Mouse (Mus musculus) Muller cell, postnatal 12 days (primary cell): ENCODE measurements around the gene Jaml.

Experiments
- DNase-seq: peaks from one replicate; pipeline ENCODE4 v3.0.0-alpha.2; 2015; ENCODE audit errors: inconsistent ontology term

Gene Jaml

DNA sequence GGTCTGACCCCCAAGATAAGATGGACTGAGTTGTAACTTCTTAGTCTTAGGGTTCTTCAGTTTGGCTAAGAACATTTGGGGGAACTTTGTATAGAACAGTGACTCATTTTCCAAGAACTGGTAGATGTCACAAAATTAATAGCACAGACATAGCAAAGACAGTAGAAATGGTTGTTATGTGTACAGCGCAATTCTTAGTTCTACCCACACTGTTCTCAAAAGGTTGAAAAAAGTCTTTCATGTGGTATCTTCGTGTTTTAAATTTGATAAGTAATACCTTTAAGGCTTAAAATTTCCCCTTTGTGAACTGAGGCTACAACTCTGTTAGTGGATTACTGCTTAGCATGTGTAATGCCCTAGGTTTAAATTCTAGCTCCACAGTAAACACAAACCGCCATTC lies 4.1 kb downstream of the Jaml start:
- DNase-seq: no peak

DNA sequence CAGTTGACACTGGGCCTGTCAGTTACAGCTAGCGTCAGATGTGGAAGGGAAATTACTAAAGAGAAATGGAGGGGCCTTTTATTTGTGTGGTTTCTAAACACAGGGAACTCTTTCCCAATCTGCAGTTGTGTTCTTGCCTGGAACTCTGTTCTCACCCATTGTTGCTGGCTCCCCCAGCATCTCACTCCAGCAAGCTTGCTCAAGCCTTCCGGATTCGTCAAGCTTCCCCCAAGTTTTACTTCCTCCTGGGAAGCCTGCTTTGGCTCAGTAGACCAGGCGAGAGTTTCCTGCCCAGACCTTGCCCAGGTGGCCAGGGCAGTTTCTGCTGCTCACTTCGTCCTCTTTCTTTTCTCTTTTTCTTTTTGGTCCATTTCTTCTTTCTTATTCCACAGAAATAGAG lies 5.6 kb downstream of the Jaml start:
- no peak for DNase-seq

DNA sequence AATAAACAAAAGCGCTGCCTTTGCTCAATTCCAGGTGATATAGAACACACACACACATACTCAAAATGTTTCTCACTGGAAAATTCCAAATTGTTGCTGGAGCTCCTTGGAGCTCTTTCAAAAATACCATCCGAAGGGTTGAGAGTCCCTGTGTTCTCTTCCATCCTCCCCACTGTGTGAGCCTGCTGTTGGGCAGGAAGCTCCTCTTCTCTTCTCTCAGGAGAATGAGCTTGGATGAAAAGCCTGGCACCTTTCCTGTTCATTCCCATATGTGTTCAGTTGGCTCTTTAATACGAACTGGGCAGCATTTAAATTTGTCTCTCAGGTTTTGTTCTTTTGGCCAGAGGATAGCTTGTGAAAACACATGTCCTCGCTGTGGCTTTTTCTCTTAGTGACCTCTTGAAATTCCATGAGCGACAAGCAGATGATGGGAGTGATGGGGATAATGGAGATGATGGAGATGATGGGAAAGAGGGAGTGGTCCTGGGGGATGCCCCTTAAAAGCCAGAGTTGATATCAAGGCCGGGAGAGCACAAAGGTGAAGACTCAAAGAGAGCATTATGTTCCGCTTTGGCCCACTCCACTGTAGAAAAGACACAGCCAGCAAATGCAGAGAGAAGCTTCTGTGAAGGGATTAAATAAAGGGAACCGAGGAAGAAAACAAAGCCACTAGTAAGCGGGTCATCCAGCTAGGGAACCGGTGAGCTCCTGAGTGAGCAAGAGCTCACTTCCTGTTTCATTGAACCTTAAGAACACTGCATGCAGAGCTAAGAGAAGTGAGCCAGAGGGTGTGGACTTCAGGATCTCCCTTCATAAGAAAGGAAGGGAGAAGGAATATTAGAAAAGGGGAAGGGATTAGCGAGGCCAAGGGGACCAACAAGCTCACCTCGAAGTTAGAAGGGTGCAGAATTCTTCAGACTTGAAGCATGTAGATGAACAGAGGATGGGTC lies 7.0 kb downstream of the Jaml start:
- no peak for DNase-seq

DNA sequence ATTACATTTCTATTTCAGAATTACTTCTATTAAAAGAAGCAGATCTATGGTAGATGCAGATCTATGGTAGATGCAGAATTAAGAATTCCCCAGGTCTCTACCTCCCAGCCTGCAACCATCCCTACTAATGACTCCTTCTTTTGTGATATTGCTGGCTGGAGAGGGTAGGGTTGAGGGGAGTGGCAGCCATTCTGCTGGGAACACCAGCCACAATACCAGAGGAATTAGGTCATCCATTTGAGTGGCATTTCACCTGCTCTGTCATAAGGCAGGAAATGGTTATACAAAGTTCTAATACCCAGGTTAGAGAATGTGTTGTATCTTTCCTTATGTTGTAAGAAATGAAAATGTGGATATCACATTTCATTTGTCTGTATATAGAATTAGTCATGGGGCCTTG lies 9.1 kb downstream of the Jaml start:
- no peak for DNase-seq

DNA sequence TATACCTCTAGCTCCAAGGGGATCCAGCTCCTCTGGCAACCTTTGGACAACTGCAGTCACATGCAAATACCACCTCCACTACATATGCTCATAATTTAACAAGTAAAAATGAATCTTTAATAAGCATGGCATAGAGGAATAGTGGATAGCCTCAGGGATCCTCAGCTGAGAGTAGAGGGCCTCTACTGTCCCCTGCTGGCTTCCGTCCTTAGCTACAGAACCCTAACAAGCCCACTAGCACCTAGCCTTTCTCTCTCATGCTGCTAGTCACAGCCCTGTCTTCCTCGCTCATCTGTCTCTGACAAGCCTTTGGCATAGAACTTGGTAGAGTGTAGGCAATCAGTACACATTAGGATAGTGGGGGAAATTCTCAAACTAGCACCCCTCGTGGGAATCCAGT lies 11.8 kb downstream of the Jaml start:
- no peak for DNase-seq

DNA sequence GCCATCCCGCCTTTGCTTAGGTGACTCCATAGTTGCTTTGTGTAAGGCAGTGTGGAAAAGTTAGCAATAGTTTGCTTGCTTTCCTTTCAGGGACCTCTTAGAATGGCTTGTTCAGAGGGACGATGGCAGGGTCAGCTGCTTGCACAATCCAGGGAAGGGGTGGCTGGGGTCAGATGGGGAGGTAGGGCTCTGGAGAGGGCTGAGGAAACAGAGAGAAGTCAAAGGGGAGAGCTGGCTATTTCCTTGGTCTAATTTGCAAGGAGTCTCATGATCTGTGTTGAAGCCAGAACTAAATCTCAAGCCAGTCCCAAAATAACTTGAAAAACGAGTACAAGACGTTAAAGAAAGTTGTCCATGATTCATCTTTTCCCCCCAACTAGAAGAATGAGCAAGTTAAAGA lies 13.7 kb downstream of the Jaml start:
- no peak for DNase-seq

DNA sequence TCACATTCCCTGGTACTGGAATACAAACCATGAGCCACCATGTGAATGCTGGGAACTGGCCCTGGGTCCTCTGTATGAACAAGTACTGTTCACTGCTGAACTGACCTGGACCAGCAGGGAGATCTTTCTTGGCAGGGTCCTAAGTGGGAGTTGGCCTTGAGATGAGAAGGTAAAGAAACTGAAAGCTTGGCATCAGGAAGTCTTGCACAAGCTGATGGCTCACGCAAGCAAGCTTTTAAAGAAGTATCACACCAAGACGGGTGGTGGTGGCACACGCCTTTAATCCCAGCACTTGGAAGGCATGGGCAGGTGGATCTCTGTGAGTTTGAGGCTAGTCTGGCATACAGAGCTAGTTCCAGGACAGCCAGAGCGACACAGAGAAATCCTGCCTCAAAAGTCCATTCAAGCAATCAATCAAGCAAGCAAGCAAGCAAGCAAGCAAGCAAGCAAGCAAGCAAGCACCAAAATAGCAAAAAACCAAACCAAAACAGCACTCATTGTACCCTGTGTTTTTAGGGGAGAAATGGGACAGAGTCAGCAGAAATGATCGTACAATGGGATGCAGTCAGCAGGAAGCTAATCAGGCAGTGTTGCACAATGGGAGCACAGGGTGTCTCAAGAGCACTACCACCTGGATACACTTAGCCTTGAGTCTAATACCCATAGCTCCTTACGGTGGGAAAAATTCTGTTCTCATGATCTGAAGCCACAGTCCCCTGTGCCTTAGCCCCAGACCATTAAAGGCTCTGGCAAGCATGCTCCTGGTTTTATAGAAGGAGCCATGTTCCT lies 16.4 kb downstream of the Jaml start:
- no peak for DNase-seq

DNA sequence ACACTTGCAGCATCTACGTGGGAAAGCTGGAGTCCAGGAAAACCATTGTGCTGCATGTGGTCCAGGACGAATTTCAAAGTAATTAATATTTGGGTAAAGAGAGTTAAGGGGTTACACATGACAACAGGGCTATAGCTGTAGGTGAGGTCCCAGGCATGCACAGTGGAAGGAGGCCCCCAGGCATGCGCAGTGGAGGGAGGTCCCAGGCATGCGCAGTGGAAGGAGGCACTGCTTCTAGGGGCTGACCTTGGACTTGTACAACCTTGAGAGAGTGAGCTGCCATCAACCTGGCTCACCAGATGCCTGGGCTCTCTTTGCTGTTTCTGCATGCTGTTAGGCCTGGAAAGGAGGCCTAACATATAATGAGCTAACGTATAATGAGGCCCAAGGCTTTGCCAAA lies 18.9 kb downstream of the Jaml start:
- DNase-seq: no peak

DNA sequence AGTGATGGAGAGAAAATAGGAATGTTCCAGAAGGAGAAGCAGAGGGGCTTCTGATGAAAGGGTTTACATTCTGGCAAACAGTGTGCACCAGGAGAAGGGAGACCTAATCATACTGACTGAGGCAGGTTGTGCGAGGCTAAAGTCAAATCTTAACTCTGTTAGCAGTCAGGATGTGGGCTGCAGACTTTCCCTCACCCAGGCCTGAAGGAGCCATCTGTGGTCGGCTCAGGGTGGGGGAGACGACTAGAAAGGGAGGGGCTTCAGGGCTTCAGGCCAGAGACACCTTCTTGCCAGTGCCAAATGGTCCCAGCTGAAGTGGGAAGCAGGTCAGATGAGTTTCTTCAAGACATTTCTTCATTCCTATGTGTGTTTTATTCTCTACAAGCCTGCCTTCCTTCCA lies 19.4 kb downstream of the Jaml start:
- DNase-seq: no peak

DNA sequence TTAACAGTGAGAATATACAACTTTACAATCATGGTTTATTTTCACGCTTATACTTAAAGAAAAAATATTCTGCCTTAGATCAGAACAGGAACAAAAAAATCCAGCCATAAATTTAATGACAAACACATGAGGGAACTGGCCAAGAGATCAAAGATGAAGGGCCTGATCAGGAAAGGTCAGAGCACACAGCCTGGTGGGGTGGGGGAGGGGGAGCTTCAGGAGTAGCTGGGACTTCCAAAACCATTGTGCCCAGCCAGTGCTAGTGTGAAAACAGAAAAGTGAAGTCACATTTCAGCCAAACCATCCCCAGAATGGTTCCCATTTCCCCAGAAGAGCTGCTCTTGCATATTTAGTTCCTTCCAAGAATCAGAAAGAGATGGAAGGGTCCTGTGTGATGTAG lies 23.5 kb downstream of the Jaml start:
- no peak for DNase-seq

DNA sequence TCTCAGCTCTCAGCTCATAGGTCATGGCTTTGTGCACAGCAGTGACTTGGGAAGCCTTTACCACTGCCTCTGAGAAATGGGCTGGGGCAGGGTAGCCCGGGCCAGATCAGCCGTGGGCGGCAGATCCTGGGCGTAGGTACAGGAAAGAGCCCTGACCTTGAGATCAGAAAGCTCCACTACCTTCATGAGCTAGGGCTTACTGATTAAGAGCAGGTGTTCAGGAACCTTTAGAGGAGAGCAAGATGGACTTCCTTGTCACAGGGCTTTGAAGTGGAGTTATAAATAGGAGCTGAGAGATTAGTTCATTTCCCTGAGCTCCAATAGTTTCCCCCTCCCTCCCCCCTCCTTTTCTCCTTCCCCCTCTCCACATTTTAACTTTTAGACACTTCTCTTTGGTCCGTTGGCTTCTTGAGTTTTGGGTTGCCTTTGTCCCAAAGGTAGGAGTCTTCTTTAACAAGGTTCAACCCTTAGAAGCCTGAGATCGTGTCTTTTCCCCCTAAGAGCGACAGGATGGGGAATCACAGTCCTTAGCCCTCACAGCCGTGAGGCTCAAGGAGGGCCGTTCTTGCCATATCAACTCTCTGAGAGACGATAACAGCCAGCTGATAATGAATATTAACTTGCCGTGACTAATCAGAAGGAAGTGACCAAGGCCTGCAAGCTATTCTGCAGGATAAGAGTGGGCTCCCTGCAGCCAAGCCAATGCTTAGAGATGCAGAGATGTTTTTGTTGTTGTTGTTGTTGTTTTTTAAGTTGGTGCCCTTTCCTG lies 24.4 kb downstream of the Jaml start:
- DNase-seq: no peak

DNA sequence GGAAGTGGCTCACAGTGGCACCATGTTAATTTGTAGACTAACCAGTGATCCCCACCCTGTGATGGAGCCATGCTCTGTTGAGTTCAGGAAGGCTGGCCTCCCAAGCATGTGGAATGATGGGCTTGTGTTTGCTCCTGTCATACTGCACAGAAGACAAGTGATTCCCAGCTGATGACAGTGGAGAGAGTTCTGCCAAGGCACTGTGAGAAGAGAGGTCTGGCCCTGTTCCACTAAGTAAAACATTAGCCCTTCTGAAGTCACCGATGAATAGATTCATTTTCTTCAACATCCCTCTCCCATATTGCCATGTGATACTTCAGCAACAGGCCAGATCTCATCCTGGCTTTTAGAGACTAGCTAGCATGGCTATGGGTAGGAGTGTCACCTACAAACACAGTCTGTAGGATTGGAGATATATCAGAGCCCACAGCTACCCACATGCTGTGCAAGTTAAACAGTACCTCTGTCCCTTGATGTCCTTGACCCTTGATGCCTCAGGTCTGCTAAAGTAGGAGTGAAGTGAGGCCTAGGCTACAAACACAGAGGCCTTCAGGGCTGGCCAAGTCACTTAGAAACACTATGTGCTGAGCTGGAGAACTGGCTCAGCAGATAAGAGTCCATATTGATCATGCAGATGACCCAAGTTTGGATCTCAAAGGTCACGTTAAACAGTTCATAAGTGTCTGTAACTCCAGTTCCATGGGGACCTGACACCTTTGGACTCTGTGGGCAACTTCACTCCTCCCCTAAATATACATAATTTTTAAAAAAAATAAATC lies 26.8 kb downstream of the Jaml start:
- no peak for DNase-seq

DNA sequence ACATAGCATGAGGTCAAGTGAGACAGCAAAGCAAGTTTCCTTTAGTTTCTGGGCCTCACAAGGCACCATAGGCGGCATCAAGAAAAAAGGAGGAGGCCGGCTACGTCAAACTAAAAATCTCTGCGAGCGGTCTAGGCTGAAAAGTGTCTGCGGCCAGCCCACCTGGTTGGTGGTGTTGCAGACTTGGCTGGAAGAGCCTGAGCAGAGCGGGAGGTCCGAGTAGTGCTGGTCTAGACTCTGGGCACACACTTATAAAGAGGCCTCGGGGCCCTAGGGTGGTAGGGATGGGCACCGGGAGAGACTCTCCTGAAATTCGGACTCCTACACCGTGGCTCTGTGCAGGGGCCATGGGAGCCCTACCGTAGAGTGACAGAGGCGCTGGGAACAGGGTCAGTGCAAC lies 36.7 kb downstream of the Jaml start:
- DNase-seq: no peak

DNA sequence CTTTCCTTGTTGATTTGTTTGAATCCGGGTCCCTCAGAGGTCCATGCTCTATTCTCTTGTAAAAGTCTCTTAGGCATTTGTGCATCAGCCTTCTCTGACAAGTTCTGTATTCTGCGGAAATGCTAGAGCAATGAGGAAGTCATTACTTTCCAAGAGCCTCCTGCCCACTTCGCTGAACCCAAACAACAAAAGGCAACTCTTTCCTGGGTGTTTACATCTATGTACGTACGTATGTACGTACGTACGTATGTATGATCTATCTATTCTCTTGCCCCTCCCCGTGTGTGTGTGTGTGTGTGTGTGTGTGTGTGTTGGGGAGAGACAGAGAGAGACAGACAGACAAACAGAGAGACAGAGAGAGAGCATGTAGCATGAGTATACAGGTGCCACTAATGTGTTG lies 37.8 kb downstream of the Jaml start:
- DNase-seq: no peak

DNA sequence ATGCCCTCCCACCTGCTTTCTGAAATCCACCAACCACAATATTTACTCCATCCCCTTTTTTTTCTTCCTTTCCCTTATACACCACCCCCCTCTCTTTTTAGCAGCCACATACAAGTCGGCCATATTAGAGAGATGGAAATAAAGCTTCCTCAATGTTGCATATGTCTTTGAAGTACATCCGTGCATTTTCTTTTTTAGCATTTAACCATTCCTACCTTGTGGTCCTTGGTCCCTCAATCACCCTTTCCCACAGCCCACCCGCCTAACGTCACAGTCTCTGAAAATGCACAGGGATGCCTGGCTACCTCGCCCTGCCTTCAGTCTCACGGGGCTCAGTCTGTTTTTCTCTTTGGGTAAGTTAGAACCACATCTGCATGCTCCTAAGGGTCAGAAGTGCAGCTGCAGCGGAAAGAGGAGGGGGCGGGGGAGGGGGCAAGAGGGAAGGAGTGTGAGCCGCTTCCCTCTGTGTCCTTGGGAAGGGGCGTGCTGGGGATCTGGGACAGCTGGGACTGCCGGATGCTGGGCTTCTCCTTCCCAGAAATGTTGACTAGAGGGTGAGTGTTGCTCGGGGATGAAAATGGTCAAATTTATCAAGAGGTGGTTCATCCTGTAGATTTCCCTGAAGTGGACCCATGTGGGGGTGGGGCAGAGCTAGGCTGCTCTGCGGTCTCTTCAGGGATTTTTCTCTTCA lies 38.9 kb downstream of the Jaml start, which contains the start of gene Scn2b:
Scn2b (plus strand) TSS at position 42 of the 691 bp plus-strand sequence.
- no peak for DNase-seq

DNA sequence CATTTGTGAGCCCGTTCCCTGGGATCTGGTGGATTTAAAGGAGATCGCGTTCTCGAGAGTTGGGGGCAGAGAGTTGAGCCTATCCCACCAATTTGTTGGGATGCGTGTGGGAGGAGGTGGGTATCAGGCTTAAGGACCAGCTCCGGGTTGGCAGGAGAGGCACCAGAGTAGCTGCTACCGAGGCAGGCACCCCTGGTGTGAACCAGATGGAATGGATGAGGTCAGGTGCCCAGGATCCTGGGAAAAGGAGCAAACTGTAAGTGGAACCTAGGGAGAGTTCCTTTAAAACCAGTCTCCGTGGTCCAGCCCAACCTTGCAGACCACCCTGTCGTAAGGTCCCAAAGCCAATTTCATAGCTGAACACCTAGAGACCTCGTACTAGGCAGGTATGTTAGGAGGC lies 39.6 kb downstream of the Jaml start:
- DNase-seq: no peak

DNA sequence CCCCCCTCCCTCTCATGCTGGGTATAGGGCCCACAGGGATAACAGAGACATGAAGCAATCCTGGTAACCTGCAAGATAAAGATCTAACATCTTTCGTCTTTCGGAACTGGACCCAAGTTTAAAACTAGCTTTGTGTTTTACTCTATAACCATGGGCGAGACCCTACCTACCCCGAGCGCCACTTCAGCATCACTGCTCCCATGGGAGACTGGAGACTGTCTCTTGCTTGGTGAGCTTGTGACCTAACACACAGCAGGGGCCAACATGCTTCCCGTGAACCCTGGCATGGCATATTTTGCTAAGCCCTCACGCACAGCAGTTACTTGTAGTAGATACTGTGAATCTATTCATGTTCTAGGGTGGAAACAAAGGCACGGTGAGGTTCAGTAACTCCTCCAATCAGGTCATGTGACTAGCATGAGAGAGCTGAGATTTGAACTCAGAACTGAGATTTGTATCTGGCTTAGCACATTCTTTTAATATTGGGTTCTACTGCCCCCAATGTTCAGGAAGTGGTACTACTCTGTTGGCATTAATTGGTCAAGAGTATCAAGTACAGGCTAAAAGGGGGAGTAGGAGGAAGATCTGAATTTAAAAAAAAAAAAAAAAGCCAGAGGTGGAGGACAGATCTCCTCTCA lies 40.5 kb downstream of the Jaml start:
- no peak for DNase-seq

DNA sequence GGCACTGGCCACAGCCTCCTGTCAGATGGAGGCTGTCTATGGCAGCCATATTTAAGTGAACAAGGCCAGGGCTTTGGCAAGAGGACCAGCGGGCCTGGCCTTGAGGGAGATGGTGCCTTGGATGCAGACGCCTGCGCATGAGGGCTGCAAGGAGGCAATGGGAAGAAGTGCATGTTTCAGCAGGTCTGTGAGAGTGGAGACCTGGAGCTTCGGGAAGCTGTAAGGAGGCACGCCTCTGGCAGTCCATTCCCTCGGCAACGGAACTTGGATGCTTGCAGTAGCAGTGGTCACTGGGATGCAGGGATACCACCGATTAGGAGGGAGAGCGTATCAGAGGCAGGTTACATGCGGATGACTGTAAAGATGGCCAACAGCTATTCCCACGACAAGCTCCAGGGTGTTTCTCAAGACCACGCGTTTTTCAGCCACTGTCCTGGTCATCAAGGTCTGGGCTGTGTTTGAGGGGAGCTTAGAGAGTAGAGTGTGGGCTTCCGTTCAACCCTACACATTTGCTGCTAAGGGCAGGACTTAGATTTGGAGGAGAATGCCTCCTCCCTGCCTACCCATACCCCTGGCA lies 41.1 kb downstream of the Jaml start:
- DNase-seq: no peak

DNA sequence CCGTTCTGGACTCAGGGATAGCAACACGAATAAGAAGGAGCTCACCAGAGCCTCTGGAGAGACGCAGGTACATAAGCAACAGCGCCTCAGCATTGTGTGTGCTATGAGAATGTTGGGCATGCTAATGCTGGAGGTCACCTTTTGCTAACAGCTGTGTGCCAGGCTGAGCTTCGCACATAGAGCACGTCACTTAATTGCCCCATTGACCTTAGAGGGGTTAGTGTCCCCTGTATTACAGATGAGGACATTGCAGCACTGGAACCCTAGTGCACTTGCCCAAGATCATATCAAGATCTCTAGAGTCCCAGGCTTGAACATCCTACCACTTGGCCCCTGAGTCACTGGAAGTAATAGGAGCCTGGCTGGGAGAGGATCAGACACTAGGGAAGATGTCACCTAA lies 41.6 kb downstream of the Jaml start:
- no peak for DNase-seq

DNA sequence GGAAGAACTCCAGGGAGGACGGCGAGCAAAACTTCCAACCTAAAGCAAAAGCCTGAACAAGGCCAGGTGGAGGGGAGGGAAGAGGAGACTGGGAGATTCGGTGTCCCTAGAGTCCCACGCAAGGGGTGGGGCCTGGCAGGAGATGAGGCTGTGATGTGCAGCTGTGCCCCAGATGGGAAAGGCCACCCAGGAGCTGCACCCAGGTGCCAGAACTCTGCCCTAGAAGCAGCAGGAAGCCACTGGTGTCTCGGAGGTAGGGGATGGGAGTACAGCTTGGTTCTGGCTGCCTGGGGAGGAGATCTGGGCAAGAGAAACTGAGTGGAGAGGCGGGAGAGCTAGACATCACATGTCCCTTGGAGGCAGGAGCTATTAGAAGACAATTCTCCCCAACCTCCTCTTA lies 42.0 kb downstream of the Jaml start:
- DNase-seq: no peak
